Mouse (Mus musculus): ENCODE data around the gene Asic2. TPM values are rescaled to one million over a fixed set of nuclear protein-coding genes. Genes with fewer than 3 reads are reported as not detected.

The Asic2 gene
- total RNA-seq, 2 experiments from 2014 or later = not detected

DNA sequence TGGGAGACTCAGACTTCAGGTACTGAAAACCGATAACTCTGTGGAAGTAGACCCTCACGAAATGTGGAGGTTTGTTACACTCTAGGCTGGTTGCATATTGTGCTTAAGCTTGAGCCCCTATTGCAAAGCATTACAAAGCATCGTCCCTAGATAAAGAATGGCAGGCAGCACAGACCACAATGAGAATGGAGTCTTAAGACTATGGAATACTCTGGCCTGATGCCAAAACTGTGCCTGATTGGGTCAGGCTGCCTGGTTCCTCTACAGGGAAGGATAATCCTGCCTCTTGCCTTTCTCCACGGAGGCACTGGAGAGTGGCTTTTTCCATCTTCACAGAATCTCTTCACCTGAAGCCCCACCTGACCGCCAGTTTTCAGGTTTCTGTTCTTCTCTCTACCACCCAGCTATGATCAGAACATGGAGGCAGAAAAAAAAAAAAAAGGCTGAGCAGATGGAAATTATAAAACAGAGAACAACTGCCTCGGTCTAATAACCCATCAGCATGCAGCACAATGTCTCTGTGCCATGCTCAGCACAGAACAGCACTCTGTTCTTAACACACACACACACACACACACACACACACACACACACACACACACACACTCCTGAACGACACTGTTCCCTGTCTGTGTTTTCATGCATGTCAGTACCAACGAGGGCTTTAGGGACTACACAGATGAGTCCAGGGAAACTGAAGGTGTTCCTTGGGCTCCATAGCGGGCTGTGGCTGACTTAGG is 470.4 kb downstream of the Asic2 start:
- ATAC-seq (replicated peaks; ENCODE audit: low FRiP score, poor library complexity, severe bottlenecking) = no peak

DNA sequence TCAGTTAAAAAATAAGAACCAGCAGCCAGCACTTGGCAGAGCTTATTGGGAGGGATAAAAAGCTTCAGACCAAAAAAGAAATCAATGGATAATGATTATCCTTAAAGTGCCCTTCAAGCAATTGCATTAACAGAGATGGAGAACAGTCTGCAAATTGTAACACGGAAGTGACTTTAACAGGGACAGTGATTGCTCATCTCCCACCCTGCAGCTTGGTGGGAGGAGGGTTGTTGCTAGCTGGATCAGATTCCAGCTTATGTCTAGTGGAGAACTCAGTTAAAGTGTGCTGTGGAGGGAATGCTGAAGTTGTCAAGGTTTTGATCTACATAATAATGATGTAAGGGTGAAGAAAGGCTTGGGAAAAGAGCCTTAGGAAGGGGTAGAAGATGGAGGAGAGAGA is 471.8 kb downstream of the Asic2 start:
- no peak for ATAC-seq (replicated peaks; ENCODE audit: low FRiP score, poor library complexity, severe bottlenecking)

GRCm38 (mm10) chr11:81492351-81492750 is 475.9 kb downstream of the Asic2 start:
- ATAC-seq (replicated peaks; ENCODE audit: low FRiP score, poor library complexity, severe bottlenecking) = no peak

- ATAC-seq (replicated peaks; ENCODE audit: low FRiP score, poor library complexity, severe bottlenecking) = no peak
Measured at GRCm38 (mm10) chr11:81489144-81489735, 479.0 kb downstream of the Asic2 start.

DNA sequence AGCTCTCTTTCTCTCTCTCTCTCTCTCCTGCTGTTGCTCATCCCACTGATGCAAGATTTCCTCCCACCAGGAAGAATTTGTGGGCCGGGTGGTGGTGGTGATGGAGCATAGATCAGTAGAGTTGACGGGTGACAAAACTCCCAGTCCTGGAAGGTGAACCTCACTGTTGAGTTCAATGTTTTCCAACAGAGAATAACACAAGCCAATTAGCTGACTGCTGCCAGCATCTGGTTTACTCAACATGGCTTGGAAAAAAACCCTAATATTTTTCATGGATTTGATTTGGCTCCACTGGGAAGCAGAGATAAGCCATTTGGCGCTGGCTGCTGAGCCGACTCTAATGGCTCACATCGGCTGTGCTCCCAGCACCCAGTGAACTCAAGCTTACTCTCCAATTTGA is 479.6 kb downstream of the Asic2 start:
- no peak for ATAC-seq (replicated peaks; ENCODE audit: low FRiP score, poor library complexity, severe bottlenecking)

DNA sequence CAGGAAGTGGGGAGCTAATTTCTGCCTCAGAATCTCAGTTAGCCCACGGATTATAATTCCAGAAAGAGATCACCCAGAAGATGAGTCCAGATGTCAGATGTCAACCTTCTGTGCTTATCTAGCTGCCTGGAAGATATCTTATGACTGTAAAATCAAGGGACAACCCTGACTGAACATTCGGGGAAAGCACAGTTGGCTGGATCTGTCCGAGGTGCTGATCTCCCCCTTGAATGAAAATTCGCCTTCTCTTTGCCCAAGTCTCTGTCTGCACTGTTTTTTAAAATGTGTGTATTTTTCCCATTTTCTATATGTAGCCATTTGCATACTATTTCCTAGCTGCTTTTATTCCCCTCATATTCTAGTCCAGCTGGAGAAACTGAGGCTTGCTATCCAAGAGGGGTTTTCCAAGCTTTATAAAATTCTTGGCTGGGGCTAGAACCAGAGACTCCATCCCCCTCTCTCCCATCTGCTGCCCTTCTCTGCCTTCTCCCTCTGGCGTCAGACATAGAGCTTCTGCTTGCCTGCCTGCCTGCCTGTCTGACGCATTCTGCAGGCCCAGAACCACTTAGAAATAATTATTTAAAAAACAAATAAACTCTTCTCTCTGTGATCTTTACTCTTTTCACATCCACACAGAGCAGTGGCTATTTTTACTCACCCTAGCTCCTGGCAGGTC is 481.9 kb downstream of the Asic2 start:
- ATAC-seq (replicated peaks; ENCODE audit: low FRiP score, poor library complexity, severe bottlenecking) = no peak

DNA sequence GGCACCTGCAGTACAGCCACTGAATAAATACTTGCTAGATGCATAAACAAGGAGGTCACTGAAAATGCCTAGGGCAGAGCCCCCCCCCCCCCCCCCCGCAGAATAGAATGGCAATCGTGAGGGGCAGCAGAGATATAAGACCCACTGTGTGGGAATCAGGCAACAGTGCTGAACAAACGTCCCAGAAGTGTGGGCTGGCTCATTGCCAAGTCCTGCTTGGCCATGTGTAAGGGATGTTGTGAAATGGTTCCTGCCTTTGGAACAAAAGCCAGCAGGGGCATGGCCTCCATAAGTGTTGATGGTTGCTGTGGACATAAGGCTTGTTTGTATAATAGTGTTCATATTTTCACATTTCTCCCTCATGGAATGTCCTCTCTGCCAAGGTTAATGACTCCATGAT is 487.1 kb downstream of the Asic2 start:
- no peak for ATAC-seq (replicated peaks; ENCODE audit: low FRiP score, poor library complexity, severe bottlenecking)

GRCm38 (mm10) chr11:81476231-81476630 is 492.0 kb downstream of the Asic2 start:
- ATAC-seq (replicated peaks; ENCODE audit: low FRiP score, poor library complexity, severe bottlenecking) = no peak

DNA sequence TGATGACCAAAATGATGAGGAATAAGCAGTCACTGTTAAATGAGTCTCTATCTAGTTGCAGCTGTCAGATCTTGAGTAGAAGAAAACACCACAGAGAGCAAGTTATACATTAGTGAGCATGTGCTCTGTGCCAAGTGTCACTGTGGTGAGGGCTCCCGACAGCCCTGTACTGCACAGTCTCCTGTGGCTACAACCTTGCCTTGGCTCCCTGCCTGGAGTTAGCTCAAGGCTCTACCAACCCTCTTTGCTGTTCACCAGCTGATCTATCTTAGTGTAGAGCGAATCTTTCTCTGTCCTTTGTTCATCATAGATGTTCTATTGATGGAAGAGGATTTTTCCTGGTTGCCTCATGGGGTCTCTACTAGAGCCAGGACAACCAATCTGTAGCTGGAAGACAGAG is 494.1 kb downstream of the Asic2 start:
- ATAC-seq (replicated peaks; ENCODE audit: low FRiP score, poor library complexity, severe bottlenecking) = no peak

DNA sequence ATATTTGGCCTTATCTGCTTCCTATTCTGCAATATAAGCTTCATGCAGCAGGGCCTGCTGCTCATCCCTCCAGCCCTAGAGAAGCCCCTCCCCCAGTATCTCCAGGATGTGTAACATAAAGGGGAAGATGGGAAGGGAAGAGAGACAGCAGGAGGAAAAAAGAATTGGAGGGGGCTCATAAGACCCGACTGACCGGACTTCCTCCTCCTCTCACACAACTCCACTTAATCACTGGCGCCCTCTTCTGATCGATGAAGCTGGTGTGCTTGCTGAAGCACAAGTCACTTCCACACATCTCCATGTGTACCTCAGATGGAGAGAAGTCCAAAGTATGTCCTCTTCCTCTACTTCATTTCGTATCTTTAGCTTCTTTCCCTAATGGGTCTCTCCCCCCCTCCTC is 506.1 kb downstream of the Asic2 start:
- no peak for ATAC-seq (replicated peaks; ENCODE audit: low FRiP score, poor library complexity, severe bottlenecking)

DNA sequence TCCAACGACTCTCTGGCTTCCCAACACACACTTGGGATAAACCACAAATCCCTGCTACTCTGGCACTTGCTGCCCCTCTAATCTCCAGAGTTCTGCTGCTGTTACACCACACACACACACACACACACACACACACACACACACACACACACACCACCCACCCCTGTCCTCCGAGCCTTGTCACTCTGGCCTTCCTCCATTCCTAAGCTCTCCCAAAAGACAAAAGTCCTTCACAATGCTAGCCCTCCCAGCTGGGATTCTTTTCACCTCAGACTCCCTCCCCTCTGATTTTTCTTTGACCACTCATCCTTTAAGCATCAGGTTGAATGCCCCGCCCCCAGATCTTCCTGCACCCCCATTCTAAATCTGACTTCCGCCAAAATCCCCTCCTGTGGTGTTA is 506.5 kb downstream of the Asic2 start:
- no peak for ATAC-seq (replicated peaks; ENCODE audit: low FRiP score, poor library complexity, severe bottlenecking)

- no peak for ATAC-seq (replicated peaks; ENCODE audit: low FRiP score, poor library complexity, severe bottlenecking)
Measured at GRCm38 (mm10) chr11:81454921-81455320, 513.3 kb downstream of the Asic2 start.

- ATAC-seq (replicated peaks; ENCODE audit: low FRiP score, poor library complexity, severe bottlenecking) = no peak
Measured at GRCm38 (mm10) chr11:81454111-81454510, 514.1 kb downstream of the Asic2 start.

DNA sequence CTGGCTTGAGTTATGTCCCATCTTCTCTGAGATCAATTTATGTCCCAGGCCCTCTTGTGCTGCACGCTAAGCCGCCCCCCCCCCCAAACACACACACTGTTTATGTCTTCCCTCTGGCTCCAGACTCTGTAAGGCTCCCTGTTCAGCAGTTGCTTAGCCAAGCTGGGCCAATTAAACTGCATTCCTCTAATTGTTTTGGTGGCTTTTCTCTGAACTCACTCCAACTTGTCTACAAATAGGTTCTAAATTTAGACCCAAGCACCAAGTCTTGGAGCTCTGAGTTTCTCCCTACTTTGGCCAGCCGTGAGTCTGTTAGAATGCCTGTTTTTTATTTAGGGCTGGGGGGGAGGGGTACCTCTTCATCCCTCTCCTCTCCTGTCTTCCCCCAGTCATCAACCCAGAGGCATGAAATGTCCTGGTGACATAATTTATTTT is 519.0 kb downstream of the Asic2 start:
- ATAC-seq (replicated peaks; ENCODE audit: low FRiP score, poor library complexity, severe bottlenecking) = no peak

DNA sequence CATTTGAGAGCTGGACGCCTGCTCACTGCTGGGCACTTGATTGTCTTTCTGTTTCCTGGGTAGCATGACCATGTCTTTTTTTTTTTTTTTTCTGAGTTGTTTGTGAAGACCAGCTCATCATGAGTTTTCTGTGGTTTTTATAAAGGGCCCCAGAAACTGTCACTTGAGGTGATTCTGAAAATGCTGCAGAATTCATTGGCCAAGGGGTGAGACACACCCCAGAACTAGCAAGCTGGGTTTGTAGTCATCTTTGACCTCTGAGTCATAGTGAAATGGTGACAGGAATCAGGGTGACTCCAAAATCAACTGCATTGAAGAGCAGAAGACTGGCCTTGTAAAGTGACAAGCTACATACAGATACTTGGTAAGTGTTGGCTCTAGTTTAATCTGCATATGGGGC is 521.9 kb downstream of the Asic2 start:
- no peak for ATAC-seq (replicated peaks; ENCODE audit: low FRiP score, poor library complexity, severe bottlenecking)

GRCm38 (mm10) chr11:81426857-81427256 is 541.4 kb downstream of the Asic2 start:
- no peak for ATAC-seq (replicated peaks; ENCODE audit: low FRiP score, poor library complexity, severe bottlenecking)

DNA sequence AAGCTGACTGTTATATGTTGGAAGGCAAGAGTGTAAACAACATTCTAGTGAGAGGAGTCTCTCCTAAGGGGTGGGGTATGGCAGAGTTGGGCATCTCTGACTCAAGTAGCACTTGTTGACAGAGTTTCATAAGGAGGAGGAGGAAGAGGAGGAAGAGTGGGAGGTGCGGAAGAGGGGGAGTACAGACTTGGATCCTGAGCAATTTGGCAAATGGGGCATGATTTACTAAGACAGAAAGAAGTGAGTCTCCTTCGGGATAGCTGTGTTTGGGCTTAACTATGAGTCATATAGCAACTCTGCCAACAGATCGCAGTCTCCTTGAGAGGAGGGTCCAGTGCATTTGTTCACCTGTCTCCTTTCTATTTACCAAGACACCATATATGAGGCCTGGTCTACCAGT is 549.1 kb downstream of the Asic2 start:
- ATAC-seq (replicated peaks; ENCODE audit: low FRiP score, poor library complexity, severe bottlenecking) = no peak

DNA sequence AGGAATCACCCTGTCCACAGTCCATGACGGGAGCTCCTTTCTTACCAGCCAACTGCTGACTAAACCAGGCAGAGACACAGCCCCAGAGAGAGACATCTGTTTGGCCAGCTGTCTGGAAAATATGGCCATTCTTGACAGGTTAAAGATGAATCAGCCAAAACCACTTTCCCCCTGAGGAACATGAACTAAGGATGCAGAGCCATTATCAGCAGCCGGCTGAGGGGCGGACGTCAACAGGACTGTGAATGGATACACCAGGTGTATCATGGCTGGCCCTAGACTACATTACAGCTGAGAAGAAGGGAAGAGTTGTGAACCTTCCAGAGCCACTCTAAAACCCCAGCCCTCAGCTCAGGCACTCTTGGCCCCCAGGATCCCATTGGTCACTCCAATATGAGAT is 550.2 kb downstream of the Asic2 start:
- ATAC-seq (replicated peaks; ENCODE audit: low FRiP score, poor library complexity, severe bottlenecking) = no peak

DNA sequence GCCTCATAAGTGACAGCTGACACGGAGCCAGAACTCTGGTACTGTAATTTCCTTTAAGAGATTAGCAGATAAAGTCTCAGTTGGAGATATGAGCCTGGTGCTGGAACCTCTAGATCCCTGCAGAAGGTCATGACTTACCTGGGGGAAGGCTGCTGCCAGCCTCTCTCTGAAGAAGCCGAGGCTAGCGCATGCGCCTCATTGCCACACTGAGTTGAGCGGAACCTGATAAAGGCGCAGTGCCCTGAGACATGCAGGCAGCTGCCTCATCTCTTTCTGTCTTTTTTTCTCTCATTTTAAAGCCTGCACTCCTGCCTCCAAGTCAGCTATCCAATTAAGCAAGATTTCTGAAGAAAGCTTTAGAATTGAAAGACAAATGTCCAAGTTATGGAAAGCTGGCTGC is 551.9 kb downstream of the Asic2 start:
- ATAC-seq (replicated peaks; ENCODE audit: low FRiP score, poor library complexity, severe bottlenecking) = no peak

- no peak for ATAC-seq (replicated peaks; ENCODE audit: low FRiP score, poor library complexity, severe bottlenecking)
Measured at GRCm38 (mm10) chr11:81414596-81414995, 553.7 kb downstream of the Asic2 start.

GRCm38 (mm10) chr11:81411251-81411650 is 557.0 kb downstream of the Asic2 start:
- ATAC-seq (replicated peaks; ENCODE audit: low FRiP score, poor library complexity, severe bottlenecking) = no peak
